Mouse (Mus musculus) embryonic facial prominence, embryonic 12.5 days (tissue): ENCODE results near the gene Aldh3a1. TPM values are rescaled to one million over a fixed set of nuclear protein-coding genes. Genes with fewer than 3 reads are reported as not detected.

Experiments used
- ATAC-seq: fragments of 200-750 bp; cut with Nextera tagmentation; 2 replicates; pipeline ENCODE4 v1.8.0; 2017; ENCODE audit not compliant: insufficient number of reproducible peaks, insufficient read depth, low FRiP score, low TSS enrichment
- H3K27ac ChIP-seq: fragments of 300-500 bp; sonication (generic); 2 replicates; pipeline ENCODE4 v1.5.1; 2016; ENCODE audit warnings: mild to moderate bottlenecking
- H3K27me3 ChIP-seq: fragments of 300-500 bp; sonication (generic); 2 replicates; pipeline ENCODE4 v1.6.1; 2016; ENCODE audit warnings: mild to moderate bottlenecking, moderate library complexity
- H3K36me3 ChIP-seq: fragments of 300-500 bp; sonication (generic); 2 replicates; pipeline ENCODE4 v1.6.1; 2016; ENCODE audit warnings: mild to moderate bottlenecking
- H3K4me1 ChIP-seq: fragments of 300-500 bp; sonication (generic); 2 replicates; pipeline ENCODE4 v1.6.1; 2016
- H3K4me2 ChIP-seq: fragments of 300-500 bp; sonication (generic); replicated peaks from 2 replicates; pipeline ENCODE4 v1.6.1; 2016; ENCODE audit warnings: mild to moderate bottlenecking, moderate library complexity
- H3K4me3 ChIP-seq: fragments of 300-500 bp; sonication (generic); 2 replicates; pipeline ENCODE4 v1.5.1; 2016; ENCODE audit warnings: mild to moderate bottlenecking
- H3K9ac ChIP-seq: fragments of 300-500 bp; sonication (generic); 2 replicates; pipeline ENCODE4 v1.6.1; 2016; ENCODE audit warnings: mild to moderate bottlenecking, moderate library complexity
- H3K9me3 ChIP-seq: fragments of 300-500 bp; sonication (generic); 2 replicates; pipeline ENCODE4 v1.6.1; 2016; ENCODE audit warnings: mild to moderate bottlenecking, moderate library complexity
- WGBS: fragments of 180-500 bp; shearing (Covaris S2); methylation state at CpG from one replicate; pipeline ENCODE4 v1.1.7; 2016; 5-methylcytosine and 5-hydroxymethylcytosine counted together
- polyA plus RNA-seq: library from polyadenylated mRNA; unstranded; fragments of >200 nt; fragmentation: Nextera tagmentation; extraction: Ambion mirVana; gene quantifications from 2 replicates; pipeline ENCODE4 v1.2.1, GENCODE M21; 2016

Gene Aldh3a1
- polyA plus RNA-seq, 1 experiment from 2014 or later: 0.24 TPM

- H3K4me1 ChIP-seq: no peaks in the 10 kb centered on the region
- no peaks in the 10 kb centered on the region for H3K27me3 ChIP-seq
- H3K9me3 ChIP-seq: no peaks in the 10 kb centered on the region
- H3K4me3 ChIP-seq: no peak overlapping the region
- H3K27ac ChIP-seq: no peak overlapping the region
- H3K36me3 ChIP-seq: no peaks in the 10 kb centered on the region
- no peak for ATAC-seq
- no peak overlapping the region for H3K9ac ChIP-seq
- H3K4me2 ChIP-seq: no peak overlapping the region
- 74% methylated on average over 6 of the region's 6 CpGs for WGBS
Observed at GRCm38 (mm10) chr11:61224234-61224744, 17.0 kb downstream of the Aldh3a1 start.

DNA sequence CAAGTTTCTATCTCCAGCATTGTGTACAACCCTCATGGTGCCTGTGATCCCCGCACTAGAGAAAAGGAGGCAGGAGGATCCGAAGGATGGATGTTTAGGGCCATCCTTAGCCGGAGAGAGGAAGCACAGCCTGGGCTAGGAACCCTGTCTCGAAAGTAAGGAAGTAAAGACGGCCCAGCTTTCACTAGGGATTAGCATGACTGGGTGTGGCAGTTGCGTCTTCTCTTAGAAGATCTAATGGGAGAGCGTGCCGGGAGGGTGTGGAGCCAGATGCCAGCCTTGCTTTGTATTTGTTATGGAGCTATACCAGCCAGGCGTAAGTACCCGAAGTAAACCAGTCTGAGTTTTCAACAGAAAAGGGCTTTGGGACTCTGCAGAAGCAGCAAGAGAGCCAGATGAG, 17.6 kb downstream of the Aldh3a1 start:
- no peak overlapping the region for H3K4me2 ChIP-seq
- no peak overlapping the region for H3K4me3 ChIP-seq
- no peaks in the 10 kb centered on the region for H3K4me1 ChIP-seq
- H3K9ac ChIP-seq: no peak overlapping the region
- ATAC-seq: no peak
- H3K9me3 ChIP-seq: no peaks in the 10 kb centered on the region
- no peaks in the 10 kb centered on the region for H3K27me3 ChIP-seq
- H3K27ac ChIP-seq: no peak overlapping the region
- H3K36me3 ChIP-seq: no peaks in the 10 kb centered on the region
- WGBS: 88% methylated on average over 10 of the region's 10 CpGs

- Histone ChIP-seq H3K4me2 (no peak overlapping the region), H3K36me3 (no peaks in the 10 kb centered on the region), H3K27me3 (no peaks in the 10 kb centered on the region), H3K9ac (no peak overlapping the region), H3K4me1 (no peaks in the 10 kb centered on the region), H3K27ac (no peak overlapping the region), H3K9me3 (no peaks in the 10 kb centered on the region), H3K4me3 (no peak overlapping the region)
- ATAC-seq: no peak
- WGBS: 71% methylated on average over 4 of the region's 4 CpGs
Observed at GRCm38 (mm10) chr11:61225511-61225910, 18.2 kb downstream of the Aldh3a1 start.

- no peak for ATAC-seq
- Histone ChIP-seq H3K27me3 (no peaks in the 10 kb centered on the region), H3K36me3 (no peaks in the 10 kb centered on the region), H3K4me1 (no peaks in the 10 kb centered on the region), H3K27ac (no peak overlapping the region), H3K4me3 (no peak overlapping the region), H3K9ac (no peak overlapping the region), H3K9me3 (no peaks in the 10 kb centered on the region), H3K4me2 (no peak overlapping the region)
- WGBS: 77% methylated on average over 6 of the region's 6 CpGs
Observed at GRCm38 (mm10) chr11:61225941-61226412, 18.6 kb downstream of the Aldh3a1 start.

DNA sequence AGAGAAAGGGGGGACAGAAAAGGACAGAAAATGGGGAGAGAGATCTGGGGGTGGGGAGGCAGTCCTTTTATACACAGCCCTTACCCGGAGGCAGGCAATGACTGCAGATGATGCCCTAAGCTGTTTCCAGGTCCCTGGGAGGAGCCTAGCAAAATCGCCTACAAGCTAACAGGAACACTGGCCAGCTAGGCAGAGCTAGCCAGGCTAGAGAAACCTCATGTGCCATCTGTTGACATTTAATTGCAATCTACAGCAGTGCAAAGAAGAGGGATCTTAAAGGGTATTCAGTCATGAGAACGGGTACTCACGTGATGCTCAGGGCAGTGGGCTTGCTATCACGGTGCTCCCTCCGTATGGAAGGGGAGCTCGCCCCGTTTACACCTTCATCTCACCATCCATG, 20.5 kb downstream of the Aldh3a1 start:
- Histone ChIP-seq H3K27me3 (no peaks in the 10 kb centered on the region), H3K4me1 (no peaks in the 10 kb centered on the region; the same call in 1 of the 2 replicates), H3K36me3 (no peaks in the 10 kb centered on the region), H3K9ac (no peak overlapping the region), H3K4me2 (no peak overlapping the region), H3K9me3 (no peaks in the 10 kb centered on the region), H3K4me3 (no peak overlapping the region), H3K27ac (no peak overlapping the region)
- ATAC-seq: no peak
- 80% methylated on average over 8 of the region's 8 CpGs for WGBS

GRCm38 (mm10) chr11:61228406-61228805, 21.1 kb downstream of the Aldh3a1 start:
- no peak overlapping the region for H3K4me3 ChIP-seq
- H3K9me3 ChIP-seq: no peaks in the 10 kb centered on the region
- no peaks in the 10 kb centered on the region; the same call in 1 of the 2 replicates for H3K4me1 ChIP-seq
- no peaks in the 10 kb centered on the region for H3K27me3 ChIP-seq
- no peak overlapping the region for H3K9ac ChIP-seq
- no peak overlapping the region for H3K4me2 ChIP-seq
- WGBS: 62% methylated on average over 3 of the region's 3 CpGs
- ATAC-seq: no peak
- no peak overlapping the region for H3K27ac ChIP-seq
- H3K36me3 ChIP-seq: no peaks in the 10 kb centered on the region

DNA sequence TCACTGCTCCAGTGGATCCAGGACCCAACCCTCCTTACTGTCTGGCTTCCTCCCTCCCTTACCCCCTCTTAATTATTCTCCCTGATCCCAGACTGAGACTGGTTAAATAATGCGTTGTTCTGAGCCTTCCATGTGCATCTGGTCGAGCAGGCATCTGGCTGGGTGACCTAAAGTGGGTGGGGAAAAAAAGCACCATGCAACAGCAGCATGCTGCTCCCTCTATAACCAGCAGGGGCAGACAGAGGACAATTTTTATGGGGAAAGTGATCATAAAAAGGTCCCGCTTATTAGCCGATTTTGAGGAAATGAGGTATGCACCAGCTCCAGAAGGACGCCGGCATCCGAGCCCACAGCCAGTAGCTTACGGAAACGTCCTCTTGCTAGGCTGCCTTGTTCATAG, 24.0 kb downstream of the Aldh3a1 start:
- Histone ChIP-seq H3K4me3 (no peak overlapping the region), H3K9me3 (no peaks in the 10 kb centered on the region), H3K36me3 (no peaks in the 10 kb centered on the region), H3K27me3 (no peaks in the 10 kb centered on the region), H3K27ac (no peak overlapping the region), H3K4me2 (peak overlapping the region; percentile 22), H3K9ac (no peak overlapping the region), H3K4me1 (peaks cover 3% of the 10 kb centered on the region; the same call in 1 of the 2 replicates)
- 15% methylated on average over 9 of the region's 9 CpGs for WGBS
- no peak for ATAC-seq

GRCm38 (mm10) chr11:61234174-61234573, 26.8 kb downstream of the Aldh3a1 start:
- Histone ChIP-seq H3K4me1 (peaks cover 3% of the 10 kb centered on the region; the same call in 1 of the 2 replicates), H3K27me3 (no peaks in the 10 kb centered on the region), H3K4me2 (no peak overlapping the region), H3K9me3 (no peaks in the 10 kb centered on the region), H3K36me3 (no peaks in the 10 kb centered on the region), H3K4me3 (no peak overlapping the region), H3K9ac (no peak overlapping the region), H3K27ac (no peak overlapping the region)
- WGBS: 49% methylated on average over 5 of the region's 5 CpGs
- no peak for ATAC-seq

DNA sequence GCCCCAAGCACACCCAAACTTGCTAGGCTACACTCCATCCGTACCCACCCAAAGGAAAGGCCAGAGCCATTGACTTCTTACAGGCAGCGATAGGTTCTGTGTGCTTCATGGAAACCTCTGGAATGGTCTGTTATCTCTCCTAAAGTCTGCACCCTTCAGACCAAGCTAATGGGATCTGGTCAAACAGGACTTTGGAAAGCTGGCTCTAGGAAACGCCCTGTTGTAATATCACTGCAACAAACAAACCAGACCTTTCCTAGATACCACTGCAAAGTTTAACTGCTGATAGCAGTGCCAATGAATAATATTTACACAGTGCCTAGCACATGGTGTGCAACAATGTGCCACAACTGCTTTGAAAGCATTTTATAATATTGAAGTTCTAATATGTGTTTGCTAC, 28.7 kb downstream of the Aldh3a1 start:
- no peaks in the 10 kb centered on the region for H3K27me3 ChIP-seq
- 87% methylated on average over 3 of the region's 3 CpGs for WGBS
- no peaks in the 10 kb centered on the region for H3K36me3 ChIP-seq
- H3K27ac ChIP-seq: no peak overlapping the region
- no peak overlapping the region for H3K4me3 ChIP-seq
- H3K9me3 ChIP-seq: no peaks in the 10 kb centered on the region
- H3K9ac ChIP-seq: no peak overlapping the region
- ATAC-seq: no peak
- H3K4me2 ChIP-seq: no peak overlapping the region
- H3K4me1 ChIP-seq: peaks cover 3% of the 10 kb centered on the region; the same call in 1 of the 2 replicates

- 86% methylated on average over 7 of the region's 7 CpGs for WGBS
- peaks cover 20% of the 10 kb centered on the region; the same call in 1 of the 2 replicates for H3K36me3 ChIP-seq
- no peak for ATAC-seq
Observed at GRCm38 (mm10) chr11:61244406-61244805, 37.1 kb downstream of the Aldh3a1 start.

GRCm38 (mm10) chr11:61251741-61252140, 44.4 kb downstream of the Aldh3a1 start:
- WGBS: 83% methylated on average over 10 of the region's 10 CpGs
- Histone ChIP-seq H3K9me3 (no peaks in the 10 kb centered on the region), H3K4me2 (no peak overlapping the region), H3K27ac (no peak overlapping the region), H3K9ac (no peak overlapping the region), H3K4me1 (no peaks in the 10 kb centered on the region), H3K4me3 (no peak overlapping the region), H3K27me3 (no peaks in the 10 kb centered on the region), H3K36me3 (peaks cover 57% of the 10 kb centered on the region)
- ATAC-seq: no peak

More at GRCm38 (mm10) chr11:61244406-61244805, 37.1 kb downstream of the Aldh3a1 start:
- Histone ChIP-seq H3K4me1 (no peaks in the 10 kb centered on the region), H3K4me3 (no peak overlapping the region), H3K27ac (no peak overlapping the region), H3K27me3 (no peaks in the 10 kb centered on the region), H3K9ac (no peak overlapping the region), H3K4me2 (no peak overlapping the region), H3K9me3 (no peaks in the 10 kb centered on the region)

DNA sequence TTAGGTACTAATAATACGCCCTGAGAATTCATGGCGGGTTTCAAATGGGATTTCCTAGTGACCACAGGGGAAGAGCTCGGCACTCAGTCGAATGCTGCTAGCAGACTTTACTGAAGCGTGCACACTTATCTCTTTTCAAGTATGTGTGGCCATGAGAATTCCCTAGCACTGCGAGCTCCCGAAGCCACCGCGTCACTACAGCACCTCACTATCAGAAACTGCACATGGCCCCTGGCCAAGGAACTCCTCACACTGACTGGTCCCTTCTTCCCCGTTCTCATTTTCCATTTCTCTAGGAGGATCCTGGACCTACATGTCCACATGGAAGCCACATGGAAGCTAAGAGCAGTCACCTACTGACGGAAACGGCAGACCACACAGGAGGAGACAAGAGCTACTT, 45.5 kb downstream of the Aldh3a1 start:
- no peaks in the 10 kb centered on the region for H3K4me1 ChIP-seq
- H3K27me3 ChIP-seq: no peaks in the 10 kb centered on the region
- H3K9ac ChIP-seq: no peak overlapping the region
- H3K4me2 ChIP-seq: no peak overlapping the region
- no peak overlapping the region for H3K4me3 ChIP-seq
- no peak for ATAC-seq
- peaks cover 62% of the 10 kb centered on the region for H3K36me3 ChIP-seq
- WGBS: 95% methylated on average over 12 of the region's 12 CpGs
- no peaks in the 10 kb centered on the region for H3K9me3 ChIP-seq
- no peak overlapping the region for H3K27ac ChIP-seq
